Mouse (Mus musculus): ENCODE results near the gene Mapk12. TPM values are rescaled to one million over a fixed set of nuclear protein-coding genes. Genes with fewer than 3 reads are reported as not detected.

Mapk12 gene
- total RNA-seq, 1 experiment, result 8.1 TPM

DNA sequence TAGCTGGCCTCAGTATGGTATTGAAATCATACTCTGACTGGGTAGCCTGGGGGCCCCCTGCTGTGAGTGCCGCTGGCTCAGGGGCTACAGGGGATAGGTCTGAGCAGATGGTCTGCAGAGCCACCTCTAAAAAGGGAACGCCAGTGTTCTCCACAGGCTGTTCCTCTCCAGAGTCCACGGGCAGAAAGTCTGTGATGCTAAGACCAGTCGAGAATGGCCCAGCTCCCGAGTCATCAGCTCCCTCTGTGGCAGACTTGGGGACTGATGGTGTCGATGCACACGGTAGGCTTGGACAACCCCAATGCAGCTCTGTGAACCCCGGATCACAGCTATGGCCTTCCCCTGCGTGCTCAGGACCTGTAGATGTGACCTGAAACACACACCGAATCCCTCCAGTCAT is 36.6 kb downstream of the Mapk12 start:
- H3K27ac ChIP-seq (ENCODE audit: insufficient read depth, low read depth, low read length, poor library complexity, severe bottlenecking), result no peak overlapping the region
- H3K4me1 ChIP-seq (ENCODE audit: control insufficient read depth in 2 of 2, insufficient read depth in 2 of 2, low read length in 2 of 2, poor library complexity in 1 of 2), result no peaks in the 10 kb centered on the region
- in situ Hi-C loops (cut with MboI; ENCODE audit: low sequenced_read_pairs in 2 of 2, unreplicated experiment in 2 of 2), result no loop called here
- no peak for TF ChIP-seq HCFC1 (IDR thresholded peaks at IDR 0.05; ENCODE audit: borderline replicate concordance, insufficient read depth, low read length)
- TF ChIP-seq ZNF384 (IDR thresholded peaks at IDR 0.05; ENCODE audit: low read depth, low read length), result no peak
- TF ChIP-seq MAFK (IDR thresholded peaks at IDR 0.05; ENCODE audit: insufficient read depth, low read depth, low read length), result no peak
- TF ChIP-seq CHD2 (IDR thresholded peaks at IDR 0.05; ENCODE audit: low read depth, low read length), result no peak
- no peak for TF ChIP-seq ZC3H11A (IDR thresholded peaks at IDR 0.05; ENCODE audit: borderline replicate concordance, low read depth, low read length)
- H3K4me3 ChIP-seq (ENCODE audit: insufficient read depth in 1 of 2, low read depth in 1 of 2, low read length in 2 of 2, poor library complexity in 1 of 2, severe bottlenecking in 1 of 2), result no peak overlapping the region
- no peak for DNase-seq (ENCODE audit: low read depth, low spot score)
- no peak overlapping the region for H3K9ac ChIP-seq (ENCODE audit: insufficient read depth, low read depth, low read length, poor library complexity, severe bottlenecking)
- H3K36me3 ChIP-seq (ENCODE audit: control insufficient read depth, insufficient read depth, low read length, poor library complexity, severe bottlenecking), result peaks cover 83% of the 10 kb centered on the region
- no peaks in the 10 kb centered on the region for H3K9me3 ChIP-seq (ENCODE audit: control insufficient read depth, insufficient read depth, low read depth, low read length)

DNA sequence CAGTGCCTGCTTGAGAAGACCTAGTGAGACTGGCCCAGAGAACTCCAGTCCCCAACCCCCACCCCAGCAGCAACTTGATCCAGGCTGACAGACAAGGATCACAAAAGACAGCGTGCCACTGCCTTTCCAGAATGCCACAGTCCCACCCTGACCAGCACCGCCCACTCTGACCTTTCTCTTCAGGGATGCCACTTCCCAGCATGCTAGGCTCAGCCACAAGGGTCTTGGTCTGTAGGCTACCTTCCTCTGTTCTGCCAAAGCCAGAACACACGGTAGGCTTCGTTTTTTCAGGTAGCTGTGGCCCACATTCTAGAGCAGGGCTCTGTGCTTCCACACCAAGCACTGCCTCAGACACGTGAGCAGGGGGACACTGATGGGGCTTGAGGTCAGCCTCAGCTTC is 37.9 kb downstream of the Mapk12 start:
- in situ Hi-C loops (cut with MboI; ENCODE audit: low sequenced_read_pairs in 2 of 2, unreplicated experiment in 2 of 2), result no loop called here
- peaks cover 73% of the 10 kb centered on the region for H3K36me3 ChIP-seq (ENCODE audit: control insufficient read depth, insufficient read depth, low read length, poor library complexity, severe bottlenecking)
- no peak overlapping the region for H3K4me3 ChIP-seq (ENCODE audit: insufficient read depth in 1 of 2, low read depth in 1 of 2, low read length in 2 of 2, poor library complexity in 1 of 2, severe bottlenecking in 1 of 2)
- H3K9me3 ChIP-seq (ENCODE audit: control insufficient read depth, insufficient read depth, low read depth, low read length), result no peaks in the 10 kb centered on the region
- no peak for DNase-seq (ENCODE audit: low read depth, low spot score)
- no peaks in the 10 kb centered on the region for H3K4me1 ChIP-seq (ENCODE audit: control insufficient read depth in 2 of 2, insufficient read depth in 2 of 2, low read length in 2 of 2, poor library complexity in 1 of 2)
- H3K9ac ChIP-seq (ENCODE audit: insufficient read depth, low read depth, low read length, poor library complexity, severe bottlenecking), result no peak overlapping the region
- TF ChIP-seq ZNF384 (IDR thresholded peaks at IDR 0.05; ENCODE audit: low read depth, low read length) (no peak), MAFK (IDR thresholded peaks at IDR 0.05; ENCODE audit: insufficient read depth, low read depth, low read length) (no peak), HCFC1 (IDR thresholded peaks at IDR 0.05; ENCODE audit: borderline replicate concordance, insufficient read depth, low read length) (no peak), CHD2 (IDR thresholded peaks at IDR 0.05; ENCODE audit: low read depth, low read length) (no peak), ZC3H11A (IDR thresholded peaks at IDR 0.05; ENCODE audit: borderline replicate concordance, low read depth, low read length) (no peak)
- H3K27ac ChIP-seq (ENCODE audit: insufficient read depth, low read depth, low read length, poor library complexity, severe bottlenecking), result no peak overlapping the region

DNA sequence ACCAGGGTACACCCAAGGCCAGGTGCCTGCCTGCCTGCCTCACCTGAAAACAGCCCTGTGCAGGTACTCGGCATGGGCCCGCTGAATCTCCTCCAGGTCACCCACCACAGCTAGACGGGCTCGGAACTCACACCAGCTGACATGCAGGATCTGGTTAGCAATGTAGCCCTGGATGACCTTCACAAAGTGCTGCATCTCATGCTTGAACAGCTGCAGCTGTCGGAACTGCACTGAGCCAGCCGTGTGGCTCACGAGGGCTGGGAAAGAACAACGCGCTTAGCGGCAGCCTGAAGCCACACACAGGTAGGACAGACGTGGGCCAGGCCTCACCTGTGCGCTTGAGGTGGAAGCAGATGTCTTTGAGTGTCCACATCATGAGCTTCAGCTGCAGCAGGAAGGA is 39.7 kb downstream of the Mapk12 start:
- Histone ChIP-seq H3K4me1 (ENCODE audit: control insufficient read depth in 2 of 2, insufficient read depth in 2 of 2, low read length in 2 of 2, poor library complexity in 1 of 2) (no peaks in the 10 kb centered on the region), H3K36me3 (ENCODE audit: control insufficient read depth, insufficient read depth, low read length, poor library complexity, severe bottlenecking) (peaks cover 61% of the 10 kb centered on the region)
- no peak for TF ChIP-seq HCFC1 (IDR thresholded peaks at IDR 0.05; ENCODE audit: borderline replicate concordance, insufficient read depth, low read length)
- no peak for TF ChIP-seq ZC3H11A (IDR thresholded peaks at IDR 0.05; ENCODE audit: borderline replicate concordance, low read depth, low read length)
- TF ChIP-seq ZNF384 (IDR thresholded peaks at IDR 0.05; ENCODE audit: low read depth, low read length), result no peak
- TF ChIP-seq CHD2 (IDR thresholded peaks at IDR 0.05; ENCODE audit: low read depth, low read length), result no peak
- no peak for TF ChIP-seq MAFK (IDR thresholded peaks at IDR 0.05; ENCODE audit: insufficient read depth, low read depth, low read length)

DNA sequence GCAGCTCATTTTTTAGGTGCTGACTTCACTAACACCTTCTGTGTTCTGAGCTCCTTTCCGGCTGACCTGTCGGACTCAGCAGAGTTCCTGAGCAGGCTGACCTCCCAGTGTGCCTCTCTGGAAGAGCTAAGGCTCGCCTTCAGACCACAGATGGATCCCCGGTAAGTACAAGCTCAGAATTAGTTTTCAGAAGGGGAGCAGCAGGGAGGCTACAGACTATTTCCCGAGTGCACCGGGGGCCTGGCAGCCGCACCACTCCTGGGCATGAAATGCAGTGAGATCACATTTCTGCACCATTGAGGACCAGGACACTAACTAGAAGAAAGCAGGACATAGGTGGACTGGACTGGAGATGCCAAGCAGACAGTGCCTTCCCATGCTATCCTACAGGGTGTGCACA is 41.9 kb downstream of the Mapk12 start:
- in situ Hi-C loops (cut with MboI; ENCODE audit: low sequenced_read_pairs in 2 of 2, unreplicated experiment in 2 of 2), result no loop called here
- no peak overlapping the region for H3K27ac ChIP-seq (ENCODE audit: insufficient read depth, low read depth, low read length, poor library complexity, severe bottlenecking)
- DNase-seq (ENCODE audit: low read depth, low spot score), result no peak
- no peak overlapping the region for H3K4me3 ChIP-seq (ENCODE audit: insufficient read depth in 1 of 2, low read depth in 1 of 2, low read length in 2 of 2, poor library complexity in 1 of 2, severe bottlenecking in 1 of 2)
- no peaks in the 10 kb centered on the region for H3K4me1 ChIP-seq (ENCODE audit: control insufficient read depth in 2 of 2, insufficient read depth in 2 of 2, low read length in 2 of 2, poor library complexity in 1 of 2)
- TF ChIP-seq CHD2 (IDR thresholded peaks at IDR 0.05; ENCODE audit: low read depth, low read length), result no peak
- no peak for TF ChIP-seq ZC3H11A (IDR thresholded peaks at IDR 0.05; ENCODE audit: borderline replicate concordance, low read depth, low read length)
- no peak for TF ChIP-seq MAFK (IDR thresholded peaks at IDR 0.05; ENCODE audit: insufficient read depth, low read depth, low read length)
- no peak for TF ChIP-seq ZNF384 (IDR thresholded peaks at IDR 0.05; ENCODE audit: low read depth, low read length)
- no peak for TF ChIP-seq HCFC1 (IDR thresholded peaks at IDR 0.05; ENCODE audit: borderline replicate concordance, insufficient read depth, low read length)
- H3K9ac ChIP-seq (ENCODE audit: insufficient read depth, low read depth, low read length, poor library complexity, severe bottlenecking), result no peak overlapping the region
- H3K36me3 ChIP-seq (ENCODE audit: control insufficient read depth, insufficient read depth, low read length, poor library complexity, severe bottlenecking), result peaks cover 50% of the 10 kb centered on the region
- H3K9me3 ChIP-seq (ENCODE audit: control insufficient read depth, insufficient read depth, low read depth, low read length), result no peaks in the 10 kb centered on the region

More for the DNA sequence above, 39.7 kb downstream of the Mapk12 start:
- H3K9me3 ChIP-seq (ENCODE audit: control insufficient read depth, insufficient read depth, low read depth, low read length), result no peaks in the 10 kb centered on the region
- DNase-seq (ENCODE audit: low read depth, low spot score), result no peak
- no peak overlapping the region for H3K27ac ChIP-seq (ENCODE audit: insufficient read depth, low read depth, low read length, poor library complexity, severe bottlenecking)
- in situ Hi-C loops (cut with MboI; ENCODE audit: low sequenced_read_pairs in 2 of 2, unreplicated experiment in 2 of 2), result no loop called here
- no peak overlapping the region for H3K4me3 ChIP-seq (ENCODE audit: insufficient read depth in 1 of 2, low read depth in 1 of 2, low read length in 2 of 2, poor library complexity in 1 of 2, severe bottlenecking in 1 of 2)
- no peak overlapping the region for H3K9ac ChIP-seq (ENCODE audit: insufficient read depth, low read depth, low read length, poor library complexity, severe bottlenecking)

DNA sequence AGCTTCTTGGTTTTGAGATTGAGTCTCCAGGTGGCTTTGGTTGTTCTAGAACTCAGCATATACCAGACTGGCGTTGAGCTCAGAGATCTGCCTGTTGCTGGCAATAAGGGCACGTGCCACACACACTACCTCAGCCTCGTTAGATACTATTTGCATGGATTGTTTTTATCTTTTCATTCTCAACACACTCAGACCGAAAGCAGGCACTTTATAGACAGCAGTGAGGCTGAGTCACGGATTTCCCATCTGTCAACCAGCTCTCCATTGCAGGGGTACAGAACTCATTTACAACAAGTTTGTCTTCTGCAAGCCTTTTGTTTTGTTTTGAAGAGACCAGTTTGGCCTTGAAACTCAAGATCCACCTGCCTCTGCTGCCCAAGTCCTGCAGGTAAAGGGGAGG is 43.1 kb downstream of the Mapk12 start:
- TF ChIP-seq ZNF384 (IDR thresholded peaks at IDR 0.05; ENCODE audit: low read depth, low read length) (no peak), MAFK (IDR thresholded peaks at IDR 0.05; ENCODE audit: insufficient read depth, low read depth, low read length) (no peak), HCFC1 (IDR thresholded peaks at IDR 0.05; ENCODE audit: borderline replicate concordance, insufficient read depth, low read length) (no peak), ZC3H11A (IDR thresholded peaks at IDR 0.05; ENCODE audit: borderline replicate concordance, low read depth, low read length) (no peak), CHD2 (IDR thresholded peaks at IDR 0.05; ENCODE audit: low read depth, low read length) (no peak)

More for the DNA sequence above, 43.1 kb downstream of the Mapk12 start:
- Histone ChIP-seq H3K4me3 (ENCODE audit: insufficient read depth in 1 of 2, low read depth in 1 of 2, low read length in 2 of 2, poor library complexity in 1 of 2, severe bottlenecking in 1 of 2) (no peak overlapping the region), H3K9ac (ENCODE audit: insufficient read depth, low read depth, low read length, poor library complexity, severe bottlenecking) (no peak overlapping the region), H3K4me1 (ENCODE audit: control insufficient read depth in 2 of 2, insufficient read depth in 2 of 2, low read length in 2 of 2, poor library complexity in 1 of 2) (no peaks in the 10 kb centered on the region), H3K9me3 (ENCODE audit: control insufficient read depth, insufficient read depth, low read depth, low read length) (no peaks in the 10 kb centered on the region), H3K36me3 (ENCODE audit: control insufficient read depth, insufficient read depth, low read length, poor library complexity, severe bottlenecking) (peaks cover 39% of the 10 kb centered on the region), H3K27ac (ENCODE audit: insufficient read depth, low read depth, low read length, poor library complexity, severe bottlenecking) (no peak overlapping the region)
- no peak for DNase-seq (ENCODE audit: low read depth, low spot score)
- in situ Hi-C loops (cut with MboI; ENCODE audit: low sequenced_read_pairs in 2 of 2, unreplicated experiment in 2 of 2), result no loop called here
